Mouse (Mus musculus): ENCODE data around the gene 4930548H24Rik.
"Not testable (repeated sequence)": the region's sequence is repeated elsewhere in the genome, so short reads cannot be mapped to it uniquely, and the experiment has no call there.

Gene 4930548H24Rik

DNA sequence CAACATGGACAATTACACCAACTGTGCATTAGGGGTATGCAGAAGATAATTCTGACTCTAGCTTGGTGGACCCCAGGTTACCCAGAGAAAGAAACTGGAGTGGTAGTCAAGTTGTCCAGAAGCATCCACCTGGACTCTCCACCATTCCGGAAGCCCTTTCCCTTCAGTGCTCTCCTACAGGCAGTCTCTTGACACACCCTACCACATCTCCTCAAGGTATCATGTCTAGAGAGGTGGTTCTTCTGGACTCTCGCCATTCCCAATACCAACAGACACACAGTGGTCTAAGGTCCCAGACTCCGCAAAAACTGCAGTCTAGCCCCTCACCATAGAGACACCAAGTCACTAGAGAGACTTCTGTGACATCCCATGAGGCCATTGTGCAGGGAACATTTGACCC is at the start of gene 4930548H24Rik:
TSS of gene 4930548H24Rik (plus strand) at position 301 of the 400 bp plus-strand sequence.
- DNase-seq (ENCODE audit: low read depth, low spot score): no peak

DNA sequence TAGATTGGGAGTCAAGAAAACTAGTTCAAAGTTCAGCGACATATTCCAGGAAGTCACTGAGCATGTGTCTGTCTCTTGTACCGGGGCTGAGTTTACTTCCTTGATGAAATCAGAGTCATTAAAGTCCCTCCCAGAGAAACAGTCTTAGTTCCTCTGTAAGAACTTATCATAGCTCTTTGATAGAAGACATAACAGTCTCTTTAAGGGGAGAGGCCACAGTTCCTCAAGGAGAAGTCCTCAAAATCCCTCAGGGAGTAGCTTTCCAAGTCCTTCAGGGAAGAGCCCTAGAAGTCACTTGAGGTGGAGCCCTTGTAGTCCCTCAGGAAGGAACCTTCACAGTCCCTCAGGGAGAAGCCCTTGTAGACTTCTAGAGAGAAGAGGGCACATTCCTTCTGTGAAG is 34.2 kb upstream of the 4930548H24Rik start:
- no peak for DNase-seq (ENCODE audit: low read depth, low spot score)

DNA sequence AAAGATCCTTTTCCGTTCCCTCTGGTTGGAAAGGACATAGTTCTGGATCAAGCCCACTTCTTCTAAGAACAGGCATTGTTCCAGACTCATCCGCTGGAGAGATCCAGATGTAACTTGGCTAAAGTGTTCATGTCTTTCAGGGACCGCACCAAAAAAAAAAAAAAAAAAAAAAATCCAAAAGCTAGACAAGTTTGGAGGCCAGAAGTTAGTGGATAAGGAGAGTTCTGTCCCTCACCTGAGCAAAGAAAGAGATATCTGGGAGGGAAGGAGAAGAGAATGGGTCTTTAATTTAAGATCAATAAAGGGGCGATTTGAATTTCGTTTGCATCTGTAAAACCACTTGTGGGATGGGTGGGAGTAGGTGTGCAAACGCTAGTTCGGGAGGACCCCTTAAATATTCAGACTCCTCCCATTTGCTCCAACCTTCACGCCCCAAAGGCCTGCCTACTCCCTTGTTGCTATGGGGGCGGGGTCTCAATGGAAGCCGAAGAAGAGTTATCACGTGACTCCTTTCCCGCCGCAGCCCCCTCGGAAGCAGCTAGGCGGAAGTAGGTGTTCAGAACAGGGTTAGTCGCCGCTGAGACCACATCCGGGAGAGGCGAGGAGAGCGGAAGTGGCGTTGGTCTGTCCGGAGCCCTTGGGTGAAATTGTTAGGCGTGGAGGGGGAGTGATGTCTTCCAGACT is 33.5 kb upstream of the 4930548H24Rik start, which contains the start of gene Zfp512:
TSS of gene Zfp512 (plus strand) at position 554 of the 684 bp plus-strand sequence.
- peak; percentile 96 for DNase-seq (ENCODE audit: low read depth, low spot score)

DNA sequence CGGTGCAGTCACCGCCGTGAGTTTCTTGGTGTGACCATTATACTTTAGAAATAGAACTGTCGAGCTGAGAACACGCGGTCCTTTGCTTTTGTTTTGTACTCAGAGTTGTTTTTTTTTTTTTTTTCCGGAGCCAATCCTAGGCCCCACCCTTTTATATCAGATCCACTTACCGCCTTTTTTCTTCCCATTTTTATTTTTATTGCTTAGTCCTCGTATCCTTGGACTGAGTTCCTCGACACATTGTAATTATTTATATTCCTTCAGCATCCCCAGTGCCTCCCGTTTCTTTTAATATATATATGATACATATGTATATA is 33.0 kb upstream of the 4930548H24Rik start:
- DNase-seq (ENCODE audit: low read depth, low spot score): no peak

DNA sequence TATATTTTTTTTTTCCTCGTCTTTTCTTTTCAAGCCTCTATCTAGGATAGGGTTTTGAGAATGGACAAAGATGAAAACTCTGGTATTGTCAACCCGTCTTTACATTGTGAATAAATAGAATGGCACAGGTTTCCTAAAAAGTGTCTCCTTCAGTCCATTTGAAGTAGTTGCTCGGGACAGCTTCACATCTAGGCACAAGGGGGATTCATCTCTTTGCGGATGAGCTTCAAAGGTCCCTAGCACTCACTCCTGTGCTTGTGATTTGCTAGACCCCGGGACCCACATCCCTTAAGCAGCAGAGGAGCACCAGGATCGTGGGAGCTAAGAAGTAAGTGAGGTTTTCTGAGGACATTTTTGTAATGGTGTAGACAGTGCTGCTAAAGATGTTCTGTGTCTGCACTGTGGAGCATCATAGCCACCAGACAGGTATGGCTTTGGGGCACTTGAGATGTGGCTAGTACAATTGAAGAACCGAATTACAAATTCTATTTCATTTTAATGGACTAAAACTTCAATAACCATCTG is 32.6 kb upstream of the 4930548H24Rik start:
- DNase-seq (ENCODE audit: low read depth, low spot score): no peak

DNA sequence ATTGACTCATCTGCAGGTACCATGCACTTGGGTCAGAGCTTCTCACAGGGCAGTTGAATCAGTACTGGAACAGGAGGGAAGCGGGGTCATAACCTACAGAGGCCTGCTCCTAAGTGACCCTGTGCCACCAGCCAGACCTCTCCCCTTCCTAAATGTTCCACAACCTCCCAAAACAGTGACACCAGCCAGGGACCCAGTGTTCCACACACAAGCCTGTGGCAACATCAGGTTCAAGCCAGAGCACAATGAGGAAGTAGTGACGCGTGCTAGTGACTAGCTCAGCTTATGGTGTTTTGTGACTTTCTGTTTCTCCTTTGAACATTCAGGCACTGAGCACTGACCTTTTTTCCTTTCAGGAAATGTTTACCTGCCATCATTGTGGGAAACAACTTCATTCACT is 17.7 kb upstream of the 4930548H24Rik start:
- no peak for DNase-seq (ENCODE audit: low read depth, low spot score)

DNA sequence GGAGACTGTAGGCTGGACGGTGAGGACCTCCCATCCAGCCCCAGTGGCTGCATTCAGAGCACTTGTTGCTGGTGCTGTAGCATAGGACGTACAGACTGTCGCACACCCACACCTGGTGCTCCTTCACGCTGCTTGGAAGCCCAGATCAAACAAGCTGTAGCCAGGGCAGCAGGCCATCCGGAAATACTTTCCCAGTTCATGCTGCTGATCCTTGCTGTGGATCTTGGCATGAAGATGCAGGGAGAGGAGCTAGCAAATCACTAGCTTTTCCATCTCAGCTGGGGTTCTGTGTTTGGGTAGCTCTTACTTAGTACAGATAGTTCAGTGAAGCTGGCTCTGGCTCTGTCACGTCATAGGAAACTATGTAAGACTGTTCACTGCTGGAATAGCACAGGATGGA is 15.8 kb upstream of the 4930548H24Rik start:
- no peak for DNase-seq (ENCODE audit: low read depth, low spot score)

DNA sequence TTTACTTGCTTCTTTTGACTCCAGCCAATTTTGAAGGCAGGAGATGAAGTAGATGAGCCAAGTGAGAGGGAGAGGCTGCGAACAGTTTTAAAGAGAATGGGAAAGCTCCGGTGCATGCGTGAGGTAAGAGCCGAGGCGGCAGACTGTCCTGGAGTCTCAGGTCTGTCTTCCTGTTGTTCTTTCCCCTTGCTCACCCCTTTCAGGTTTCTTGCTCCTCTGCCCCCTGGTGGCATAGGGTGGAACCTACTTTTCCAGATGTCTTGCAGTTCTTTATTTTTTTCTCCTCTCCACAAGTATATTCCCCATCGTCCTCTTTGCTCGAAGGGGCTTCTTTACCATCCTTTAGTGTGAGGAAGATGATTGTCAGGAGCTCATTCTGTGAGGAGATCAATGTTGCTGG is 15.2 kb upstream of the 4930548H24Rik start:
- no peak for DNase-seq (ENCODE audit: low read depth, low spot score)

DNA sequence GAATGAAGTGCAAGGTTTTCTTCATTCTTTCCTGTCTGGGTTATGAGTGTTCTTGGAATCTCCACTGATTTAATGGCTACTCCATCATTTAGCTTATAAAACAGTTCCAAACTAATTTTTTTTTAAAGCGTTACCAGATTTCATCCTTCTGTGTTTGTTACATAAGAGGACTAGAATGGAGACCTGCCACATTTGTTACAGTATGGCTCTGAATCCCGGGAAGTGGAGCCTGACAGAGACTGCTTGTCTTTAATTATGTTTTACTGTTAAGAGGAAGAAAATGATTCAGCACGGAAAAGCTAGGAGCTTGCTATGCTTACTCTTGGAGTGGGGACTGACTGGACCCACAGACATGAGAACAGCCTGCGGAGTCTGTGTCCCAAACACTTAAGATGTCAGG is 5.0 kb upstream of the 4930548H24Rik start:
- peak; percentile 27 for DNase-seq (ENCODE audit: low read depth, low spot score)

DNA sequence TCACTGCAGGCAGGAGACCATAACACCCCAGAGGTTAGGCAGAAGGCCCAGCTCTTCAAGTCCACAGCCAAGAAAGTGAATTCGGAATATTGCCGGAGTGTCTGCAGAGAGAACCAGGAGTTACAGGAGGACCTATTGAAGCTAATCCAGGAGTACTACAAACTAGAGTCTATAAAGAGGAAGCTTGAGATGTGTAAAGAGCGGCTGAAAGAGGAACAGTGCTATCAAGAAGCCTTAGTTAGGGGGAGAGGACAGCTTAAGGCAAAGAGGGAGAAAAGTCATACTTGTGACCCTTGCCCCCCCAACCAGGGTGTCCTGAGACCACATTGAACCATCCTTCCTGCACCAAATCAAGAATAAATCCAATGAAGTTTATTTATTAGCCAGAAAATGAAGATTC is 2.3 kb downstream of the 4930548H24Rik start:
- DNase-seq (ENCODE audit: low read depth, low spot score): no peak

DNA sequence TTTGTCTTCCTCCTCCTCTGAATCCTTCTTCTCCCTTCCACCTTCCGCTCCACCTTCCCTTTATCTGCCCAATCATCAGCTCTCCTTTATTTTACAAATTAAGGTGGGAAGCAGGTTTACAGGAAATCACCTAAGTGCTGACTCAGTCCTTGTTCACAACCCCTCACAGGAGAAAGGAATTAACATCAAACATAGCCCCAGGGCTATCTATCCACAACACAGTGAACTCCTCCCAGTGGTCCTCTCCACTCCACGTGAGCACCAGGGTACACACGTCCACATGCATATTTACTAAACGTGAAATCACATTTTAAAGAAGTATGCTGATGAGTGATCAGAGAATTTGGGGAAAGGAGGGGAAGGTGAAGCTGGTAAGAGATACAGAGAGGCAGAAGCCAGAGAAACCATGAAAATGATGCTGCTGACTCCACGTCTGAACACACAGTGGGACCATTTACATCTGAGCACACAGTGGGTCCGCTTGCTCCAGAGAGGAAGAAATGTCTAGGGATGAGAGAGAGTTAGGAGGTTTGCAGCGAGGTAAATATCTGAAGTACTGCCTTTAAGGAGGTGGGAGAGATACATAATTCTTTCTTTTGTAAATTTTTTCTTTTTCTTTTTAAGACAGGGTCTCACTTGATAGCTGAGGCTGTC is 3.7 kb downstream of the 4930548H24Rik start:
- no peak for DNase-seq (ENCODE audit: low read depth, low spot score)

DNA sequence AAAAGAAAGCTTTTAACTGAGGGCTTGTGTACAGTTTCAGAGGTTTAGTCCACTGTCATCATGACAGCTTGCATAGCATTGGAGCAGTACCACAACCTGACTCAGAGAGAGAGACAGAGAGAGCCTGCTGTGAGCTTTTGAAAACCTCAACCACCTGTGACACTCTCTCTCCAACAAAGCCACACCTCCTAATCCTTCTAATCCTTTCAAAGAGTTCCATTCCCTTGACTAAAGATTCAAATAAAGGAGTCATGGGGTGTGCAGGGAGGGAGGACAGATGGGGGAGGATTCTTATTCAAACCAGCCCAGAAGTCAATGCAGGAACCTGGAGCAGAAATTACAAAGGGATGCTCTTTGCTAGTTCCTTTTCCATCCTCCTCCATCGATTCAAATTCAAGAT is 6.5 kb downstream of the 4930548H24Rik start:
- no peak for DNase-seq (ENCODE audit: low read depth, low spot score)

DNA sequence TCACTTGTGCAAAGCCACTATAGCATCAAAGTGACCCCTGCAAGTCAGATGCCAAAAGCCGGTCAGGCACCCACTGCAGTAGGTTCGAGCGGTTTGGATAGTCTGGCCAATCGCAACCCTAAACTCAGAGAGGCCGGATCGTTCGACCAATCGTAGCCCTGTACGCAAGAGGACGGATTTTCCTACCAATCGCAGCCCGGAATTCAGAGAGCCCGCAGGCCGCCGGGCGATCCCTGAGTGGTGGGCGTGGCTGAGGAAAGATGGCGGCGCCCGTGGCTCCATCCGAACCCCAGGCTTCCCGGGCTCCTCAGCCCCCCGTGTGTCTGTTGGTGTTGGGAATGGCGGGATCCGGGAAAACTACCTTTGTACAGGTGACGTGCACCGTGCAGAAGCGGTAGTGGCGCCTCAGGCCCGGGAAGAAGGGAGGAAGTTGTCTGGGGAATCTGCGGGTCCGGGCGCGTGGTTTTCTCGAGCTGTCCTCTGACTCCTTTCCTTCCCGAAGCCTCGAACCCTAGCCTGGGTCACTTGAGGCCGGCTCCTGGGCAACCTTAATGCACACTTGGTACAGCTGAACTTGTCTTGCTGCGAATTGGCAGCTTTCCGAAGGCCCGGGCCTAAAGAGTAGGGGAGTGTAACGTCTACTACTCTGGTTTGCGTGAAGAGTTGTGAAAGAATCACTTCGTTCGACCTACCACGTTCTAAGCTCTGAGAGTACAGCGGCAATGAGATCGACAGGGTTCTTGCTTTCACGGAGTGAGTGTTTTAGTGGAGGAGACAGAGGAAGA is 9.2 kb downstream of the 4930548H24Rik start, which contains the start of gene Gpn1:
TSS of gene Gpn1 (plus strand) at position 229 of the 785 bp plus-strand sequence.
- peak; percentile 93 for DNase-seq (ENCODE audit: low read depth, low spot score)

DNA sequence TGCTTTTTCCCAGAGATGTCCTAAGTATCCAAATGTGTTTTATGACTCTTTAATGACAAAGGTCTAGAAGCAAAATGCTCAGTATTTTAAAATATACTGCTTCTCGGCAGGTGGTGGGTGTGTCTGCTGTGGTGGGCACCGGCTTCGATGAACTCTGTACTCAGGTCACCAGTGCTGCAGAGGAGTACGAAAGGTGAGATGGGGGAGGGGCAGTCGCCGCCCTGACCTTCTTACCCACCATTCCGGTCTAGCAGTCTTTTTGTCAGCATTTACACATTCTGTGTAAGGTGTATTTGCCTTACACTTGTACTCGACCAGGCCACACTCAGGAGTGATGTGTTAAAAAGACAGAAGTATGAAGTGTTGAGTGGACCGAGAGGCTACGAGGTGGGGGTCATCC is 19.3 kb downstream of the 4930548H24Rik start:
- DNase-seq (ENCODE audit: low read depth, low spot score): no peak

DNA sequence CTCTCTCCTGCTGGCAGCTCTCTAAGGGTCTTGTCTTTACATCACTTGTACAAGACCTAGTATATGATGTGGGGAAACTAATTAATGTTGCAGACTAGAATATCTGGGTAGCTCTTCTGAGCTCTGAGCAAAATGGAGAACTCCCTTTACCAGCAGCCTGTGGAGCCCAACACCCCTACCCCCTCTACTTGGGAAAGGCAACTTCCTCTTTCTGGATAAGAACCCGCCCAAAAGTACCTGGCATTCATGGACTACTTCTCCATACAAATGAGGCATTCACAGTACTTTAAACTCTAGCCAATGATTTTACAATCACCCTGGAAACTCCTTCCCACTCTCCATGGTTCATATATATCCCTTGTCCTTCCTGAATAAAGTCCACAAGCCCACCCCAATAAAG is 26.9 kb downstream of the 4930548H24Rik start:
- DNase-seq (ENCODE audit: low read depth, low spot score): no peak

DNA sequence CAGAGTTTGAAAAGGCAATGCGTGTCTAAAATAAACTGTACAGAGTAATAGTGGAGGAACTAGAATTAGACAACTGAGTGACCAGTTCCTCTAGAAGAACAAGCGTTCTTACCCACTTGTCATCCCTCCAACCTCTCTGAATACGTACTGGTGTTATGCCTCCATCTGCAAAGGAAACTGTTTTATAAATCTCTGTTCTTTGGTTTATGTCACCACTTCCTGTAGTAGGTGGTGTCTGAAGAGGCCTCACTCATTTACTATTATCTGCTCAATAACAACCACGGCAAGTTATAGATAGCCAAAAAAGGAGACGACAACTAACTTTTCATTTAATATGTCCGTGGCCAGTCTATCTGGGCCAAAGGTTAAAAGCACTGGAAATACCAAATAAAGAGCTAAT is 35.0 kb downstream of the 4930548H24Rik start:
- no peak for DNase-seq (ENCODE audit: low read depth, low spot score)

DNA sequence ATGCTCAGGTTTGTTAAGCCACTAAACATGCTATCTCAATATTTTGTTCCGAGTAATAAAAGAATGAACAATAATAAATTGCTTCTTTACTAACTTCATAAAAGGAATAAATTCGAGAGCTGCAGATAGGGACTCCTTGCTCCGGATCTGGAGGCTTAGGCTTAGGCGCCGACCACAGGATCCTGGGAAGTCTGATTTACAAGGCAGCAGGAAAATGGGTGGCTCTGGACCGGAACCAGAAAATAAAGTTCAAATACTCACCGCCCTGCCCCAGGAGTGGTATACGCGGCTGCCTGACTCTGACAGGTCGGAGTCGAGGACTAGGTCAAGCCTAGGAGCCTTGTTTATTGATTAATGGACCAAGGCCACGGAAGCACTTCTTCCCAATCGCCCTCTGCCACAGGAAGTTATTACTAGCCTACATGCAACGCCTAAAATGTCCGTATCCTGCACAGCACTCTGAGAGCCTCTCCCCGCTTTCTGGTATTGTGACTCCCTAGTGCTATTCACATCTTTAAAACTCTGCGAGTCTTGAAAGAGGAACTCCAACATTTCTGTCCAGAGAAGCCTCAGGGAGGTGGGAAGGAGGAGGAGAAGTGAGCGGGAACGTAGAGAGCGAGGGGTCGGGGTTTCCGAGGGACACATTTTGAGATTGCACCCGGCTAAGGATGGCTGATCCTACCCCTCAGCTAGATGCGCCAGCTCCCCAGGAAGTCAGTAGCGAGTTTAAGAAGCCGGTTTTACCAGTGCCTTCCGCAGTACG is 41.0 kb downstream of the 4930548H24Rik start, which contains the start of gene Slc4a1ap:
TSS of gene Slc4a1ap (plus strand) at position 642 of the 763 bp plus-strand sequence.
- DNase-seq (ENCODE audit: low read depth, low spot score): peak; percentile 87

DNA sequence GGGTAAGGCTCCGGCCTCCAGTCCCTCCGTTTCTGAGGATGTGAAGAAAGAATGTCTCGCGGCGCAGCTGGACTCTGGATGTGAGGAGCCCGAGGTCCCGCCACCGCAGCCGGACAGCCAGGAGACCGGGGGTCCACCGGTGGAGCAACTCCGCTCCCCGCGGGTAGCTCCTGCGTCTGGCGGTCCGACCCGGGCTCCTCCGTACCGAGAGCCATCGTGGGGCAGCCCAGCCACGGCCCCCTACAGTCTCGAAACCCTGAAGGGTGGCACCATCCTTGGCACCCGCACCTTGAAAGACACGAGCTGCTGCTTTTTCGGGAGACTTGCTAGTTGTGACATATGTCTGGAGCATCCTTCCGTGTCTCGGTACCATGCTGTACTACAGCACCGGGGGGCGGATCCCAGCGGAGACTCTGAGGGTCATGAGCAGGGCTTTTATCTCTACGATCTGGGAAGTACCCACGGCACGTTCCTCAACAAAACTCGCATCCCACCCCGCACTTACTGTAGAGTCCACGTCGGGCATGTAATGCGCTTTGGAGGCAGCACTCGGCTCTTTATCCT is 41.7 kb downstream of the 4930548H24Rik start:
- no peak for DNase-seq (ENCODE audit: low read depth, low spot score)

DNA sequence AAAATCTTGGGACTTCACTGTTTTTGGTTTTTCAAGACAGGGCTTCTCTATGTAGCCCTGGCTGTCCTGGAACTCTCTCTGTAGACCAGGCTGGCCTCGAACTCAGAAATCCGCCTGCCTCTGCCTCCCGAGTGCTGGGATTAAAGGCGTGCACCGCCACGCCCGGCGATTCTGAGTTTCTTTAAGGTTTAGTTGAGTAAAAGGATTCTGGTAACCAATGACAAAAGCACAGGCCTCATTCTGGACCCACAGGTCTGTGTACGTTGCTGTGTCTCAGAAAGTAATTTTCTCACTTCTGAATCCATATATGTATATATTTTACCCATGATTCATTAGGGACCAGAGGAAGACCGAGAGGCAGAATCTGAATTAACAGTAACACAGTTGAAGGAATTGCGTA is 42.2 kb downstream of the 4930548H24Rik start, which contains the start of gene Supt7l:
TSS of gene Supt7l (minus strand) at position 101 of the 400 bp plus-strand sequence.
- DNase-seq (ENCODE audit: low read depth, low spot score): not testable (repeated sequence)

DNA sequence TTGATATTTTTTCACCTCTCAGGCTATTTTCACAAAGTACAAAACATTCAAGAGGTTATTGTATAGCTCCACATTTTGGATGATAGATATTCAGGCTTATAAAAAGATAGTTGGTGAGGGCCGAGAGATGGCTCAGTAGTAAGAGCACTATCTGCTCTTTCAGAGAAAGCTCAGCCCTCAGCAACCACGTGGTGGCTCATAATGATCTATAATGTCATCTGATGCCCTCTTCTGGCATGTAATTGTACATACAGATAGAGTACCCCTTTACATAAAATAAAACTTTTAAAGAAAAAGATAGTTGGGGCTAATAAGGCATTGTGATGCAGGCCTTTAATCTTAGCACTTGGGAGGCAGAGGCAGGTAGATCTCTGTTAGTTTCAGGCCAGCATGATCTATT is 43.0 kb downstream of the 4930548H24Rik start:
- no peak for DNase-seq (ENCODE audit: low read depth, low spot score)

DNA sequence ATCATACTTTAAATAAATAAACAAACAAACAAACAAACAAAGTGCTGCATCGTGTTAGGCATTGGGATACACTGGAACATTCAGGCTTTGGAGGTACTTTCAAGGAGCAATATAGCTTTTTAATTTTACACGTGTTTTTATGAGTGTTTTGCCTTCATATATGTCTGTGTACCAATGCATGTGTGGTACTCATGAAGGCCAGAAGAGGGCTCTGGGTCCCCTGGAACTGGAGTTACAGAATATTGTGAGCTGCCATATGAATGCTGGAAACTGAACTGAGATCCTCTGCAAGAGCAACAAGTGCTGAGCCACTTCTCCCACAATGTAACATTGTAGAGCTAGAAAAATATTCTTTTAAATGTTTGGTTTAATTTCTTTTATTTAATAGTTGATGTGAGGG is 49.7 kb downstream of the 4930548H24Rik start:
- no peak for DNase-seq (ENCODE audit: low read depth, low spot score)

Measured in telencephalon, adult 2 months (tissue).